Mouse (Mus musculus) midbrain, embryonic 12.5 days (tissue): Measurements from ENCODE around the gene Tatdn3. TPM values are rescaled to one million over a fixed set of nuclear protein-coding genes. Genes with fewer than 3 reads are reported as not detected.
"Not testable (repeated sequence)": the region's sequence is repeated elsewhere in the genome, so short reads cannot be mapped to it uniquely, and the experiment has no call there.

Source experiments
- ATAC-seq: fragments of 200-750 bp; cut with Nextera tagmentation; 2 replicates; pipeline ENCODE4 v1.8.0; 2017; ENCODE audit warnings: low read depth, moderate TSS enrichment, moderate library complexity; ENCODE audit not compliant: low FRiP score
- H3K27ac ChIP-seq: fragments of 300-500 bp; sonication (generic); replicated peaks from 2 replicates; pipeline ENCODE4 v1.5.1; 2016; ENCODE audit warnings: mild to moderate bottlenecking
- H3K27me3 ChIP-seq: fragments of 300-500 bp; sonication (generic); 2 replicates; pipeline ENCODE4 v1.6.1; 2016; ENCODE audit warnings: mild to moderate bottlenecking
- H3K36me3 ChIP-seq: fragments of 300-500 bp; sonication (generic); 2 replicates; pipeline ENCODE4 v1.6.1; 2016
- H3K4me1 ChIP-seq: fragments of 300-500 bp; sonication (generic); 2 replicates; pipeline ENCODE4 v1.6.1; 2016
- H3K4me2 ChIP-seq: fragments of 300-500 bp; sonication (generic); replicated peaks from 2 replicates; pipeline ENCODE4 v1.6.1; 2016; ENCODE audit warnings: mild to moderate bottlenecking, moderate library complexity
- H3K4me3 ChIP-seq: fragments of 300-500 bp; sonication (generic); 2 replicates; pipeline ENCODE4 v1.5.1; 2016; ENCODE audit warnings: mild to moderate bottlenecking
- H3K9ac ChIP-seq: fragments of 300-500 bp; sonication (generic); replicated peaks from 2 replicates; pipeline ENCODE4 v1.6.1; 2016; ENCODE audit warnings: mild to moderate bottlenecking, moderate library complexity
- H3K9me3 ChIP-seq: fragments of 300-500 bp; sonication (generic); 2 replicates; pipeline ENCODE4 v1.6.1; 2016; ENCODE audit warnings: mild to moderate bottlenecking
- WGBS: fragments of 180-500 bp; shearing (Covaris S2); methylation state at CpG from one replicate; pipeline ENCODE4 v1.1.7; 2016; 5-methylcytosine and 5-hydroxymethylcytosine counted together
- polyA plus RNA-seq: library from polyadenylated mRNA; unstranded; fragments of >200 nt; fragmentation: Nextera tagmentation; extraction: Ambion mirVana; gene quantifications from 2 replicates; pipeline ENCODE4 v1.2.1, GENCODE M21; 2016

Gene Tatdn3
- polyA plus RNA-seq, 1 experiment from 2014 or later: 15.8 TPM

DNA sequence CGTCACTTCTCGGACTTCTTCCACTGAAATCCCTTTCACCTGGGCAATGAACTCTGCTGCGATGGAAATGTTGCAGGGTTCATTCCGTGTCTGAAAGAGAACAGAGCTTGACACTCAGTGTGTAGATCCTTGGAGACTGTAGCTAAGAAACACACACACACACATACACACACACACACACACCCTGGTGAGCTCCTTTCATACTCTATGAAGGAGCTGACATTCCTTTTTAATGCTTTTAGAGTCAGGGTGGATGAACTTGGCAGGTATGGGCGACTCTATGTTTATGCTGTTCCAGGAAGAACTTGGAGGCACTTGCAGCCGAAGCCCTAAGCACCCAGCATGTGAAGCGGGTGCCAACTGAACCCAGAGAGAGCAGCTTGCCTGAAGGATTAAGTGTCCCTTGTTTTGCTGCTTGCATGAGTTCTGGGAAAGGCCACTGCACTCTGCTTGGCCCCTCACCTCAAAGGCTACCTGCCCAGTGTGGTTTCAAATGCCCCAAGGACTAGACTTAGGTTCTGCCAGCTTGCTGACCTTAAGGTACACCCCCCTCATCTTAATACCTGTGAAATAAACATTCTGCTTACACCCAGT, 16.4 kb downstream of the Tatdn3 start:
- Histone ChIP-seq H3K9me3 (no peaks in the 10 kb centered on the region), H3K4me3 (no peak overlapping the region), H3K4me2 (no peak overlapping the region), H3K4me1 (no peaks in the 10 kb centered on the region), H3K27ac (no peak overlapping the region), H3K36me3 (no peaks in the 10 kb centered on the region), H3K27me3 (no peaks in the 10 kb centered on the region), H3K9ac (no peak overlapping the region)
- 64% methylated on average over 7 of the region's 7 CpGs for WGBS
- ATAC-seq: no peak

GRCm38 (mm10) chr1:191045264-191045663, 17.5 kb downstream of the Tatdn3 start:
- Histone ChIP-seq H3K9ac (no peak overlapping the region), H3K9me3 (no peaks in the 10 kb centered on the region), H3K4me3 (no peak overlapping the region), H3K36me3 (no peaks in the 10 kb centered on the region), H3K4me1 (no peaks in the 10 kb centered on the region), H3K4me2 (no peak overlapping the region), H3K27ac (no peak overlapping the region), H3K27me3 (no peaks in the 10 kb centered on the region)
- 95% methylated on average over 2 of the region's 2 CpGs for WGBS
- no peak for ATAC-seq

DNA sequence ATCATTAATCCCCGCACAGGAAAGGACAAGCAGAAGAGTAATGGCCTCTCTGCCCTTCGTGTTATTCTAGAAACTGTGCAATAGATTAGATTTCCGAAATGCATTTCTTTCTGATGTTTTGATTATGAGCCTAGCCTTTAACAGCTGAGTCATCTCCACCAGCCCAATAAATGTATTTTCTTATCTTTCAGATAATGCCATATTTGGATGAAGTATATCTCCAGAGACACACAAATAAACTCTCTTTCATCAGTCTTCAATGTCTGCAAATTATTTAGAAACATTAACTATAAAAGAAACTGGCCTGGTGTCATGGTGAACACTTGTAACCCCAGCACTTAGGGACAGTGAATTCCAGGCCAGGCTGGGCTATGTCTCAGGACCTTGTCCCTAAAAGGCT, 20.0 kb downstream of the Tatdn3 start:
- ATAC-seq: no peak
- H3K9me3 ChIP-seq: no peaks in the 10 kb centered on the region
- H3K27ac ChIP-seq: no peak overlapping the region
- no peaks in the 10 kb centered on the region for H3K36me3 ChIP-seq
- 88% methylated on average over 3 of the region's 3 CpGs for WGBS
- no peaks in the 10 kb centered on the region for H3K27me3 ChIP-seq
- no peak overlapping the region for H3K4me3 ChIP-seq
- no peak overlapping the region for H3K9ac ChIP-seq
- no peaks in the 10 kb centered on the region for H3K4me1 ChIP-seq
- H3K4me2 ChIP-seq: no peak overlapping the region

DNA sequence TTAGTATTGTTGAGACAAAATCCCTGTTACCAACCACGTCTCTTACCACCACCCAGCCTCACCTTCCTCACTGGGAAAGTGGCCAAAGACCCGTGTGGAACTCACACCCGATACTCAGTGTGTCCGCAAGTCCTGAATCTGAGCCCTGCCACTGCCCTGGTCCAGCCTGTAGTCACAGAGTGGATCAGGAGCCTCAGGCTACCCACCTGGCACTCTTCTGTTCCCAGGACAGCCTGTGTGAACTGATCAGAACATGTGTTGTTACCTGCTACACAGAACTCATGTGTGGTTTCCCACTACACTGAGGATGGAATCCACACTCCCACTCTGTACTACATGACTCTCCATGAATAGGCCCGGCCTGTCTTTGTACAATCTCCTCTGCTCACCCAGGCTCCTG, 20.6 kb downstream of the Tatdn3 start:
- Histone ChIP-seq H3K36me3 (no peaks in the 10 kb centered on the region), H3K27ac (no peak overlapping the region), H3K4me3 (no peak overlapping the region), H3K27me3 (no peaks in the 10 kb centered on the region), H3K4me2 (no peak overlapping the region), H3K9ac (no peak overlapping the region), H3K4me1 (no peaks in the 10 kb centered on the region), H3K9me3 (no peaks in the 10 kb centered on the region)
- ATAC-seq: no peak
- whole genome bisulfite sequencing: 87% methylated on average over 5 of the region's 5 CpGs

GRCm38 (mm10) chr1:191041352-191041751, 21.4 kb downstream of the Tatdn3 start:
- Histone ChIP-seq H3K4me2 (no peak overlapping the region), H3K27me3 (no peaks in the 10 kb centered on the region), H3K9ac (no peak overlapping the region), H3K4me3 (no peak overlapping the region), H3K9me3 (no peaks in the 10 kb centered on the region), H3K27ac (no peak overlapping the region), H3K4me1 (no peaks in the 10 kb centered on the region; the same call in 1 of the 2 replicates), H3K36me3 (no peaks in the 10 kb centered on the region)
- ATAC-seq: no peak

DNA sequence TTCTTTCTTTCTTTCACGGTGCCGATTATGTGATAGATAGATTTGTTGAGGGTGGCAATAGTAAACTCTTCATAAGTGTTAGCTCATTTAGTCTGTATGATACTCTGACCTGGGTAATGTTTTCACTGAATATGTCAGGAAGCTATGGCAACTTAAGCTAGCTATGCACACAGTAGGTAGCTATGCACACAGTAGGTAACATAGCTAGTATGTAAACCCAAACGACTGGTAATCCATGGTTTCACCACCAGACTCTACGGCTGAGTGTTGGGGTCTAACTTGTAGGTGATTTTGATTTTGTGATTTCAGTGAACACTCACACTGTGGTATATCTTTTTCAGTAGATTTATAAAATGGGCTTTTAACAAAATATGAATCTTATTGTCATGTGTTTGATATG, 24.7 kb downstream of the Tatdn3 start:
- no peak for ATAC-seq
- Histone ChIP-seq H3K27me3 (no peaks in the 10 kb centered on the region), H3K27ac (no peak overlapping the region), H3K9ac (no peak overlapping the region), H3K4me1 (no peaks in the 10 kb centered on the region; the same call in 1 of the 2 replicates), H3K36me3 (no peaks in the 10 kb centered on the region), H3K9me3 (no peaks in the 10 kb centered on the region), H3K4me3 (no peak overlapping the region), H3K4me2 (no peak overlapping the region)
- WGBS: 95% methylated on average over 4 of the region's 4 CpGs

- Histone ChIP-seq H3K4me3 (no peak within 1 kb of the TSS), H3K9ac (no peak within 1 kb of the TSS), H3K36me3 (no peaks in the 10 kb centered on the region), H3K9me3 (no peaks in the 10 kb centered on the region), H3K27me3 (no peaks in the 10 kb centered on the region), H3K4me1 (no peaks in the 10 kb centered on the region; the same call in 1 of the 2 replicates), H3K27ac (no peak within 1 kb of the TSS), H3K4me2 (no peak within 1 kb of the TSS)
- ATAC-seq: no peak
- 74% methylated on average over 6 of the region's 6 CpGs for WGBS
Measured at GRCm38 (mm10) chr1:191036554-191037334, 26.0 kb downstream of the Tatdn3 start, which contains the start of gene Spata45. Gene Spata45, plus strand, starts transcription at chr1:191036639.

DNA sequence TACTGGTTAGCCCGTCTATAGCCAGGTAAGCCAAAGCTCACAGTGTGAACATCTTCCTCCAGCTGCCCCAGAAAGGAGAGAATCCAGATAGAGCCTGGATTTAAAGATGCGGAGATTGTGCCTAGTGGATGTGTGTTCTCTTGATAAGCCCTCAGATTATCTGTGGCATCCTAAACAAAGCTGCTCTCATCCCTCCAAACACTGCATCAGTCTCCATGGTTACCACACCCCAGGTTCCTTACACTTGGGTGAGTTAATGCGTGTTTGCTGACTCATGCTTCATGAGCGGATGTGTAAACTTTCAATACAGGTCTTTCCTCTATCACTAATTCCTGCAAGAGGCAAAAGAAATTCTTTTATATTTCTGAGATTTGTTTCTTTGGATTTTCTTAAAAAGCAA, 27.1 kb downstream of the Tatdn3 start:
- H3K27ac ChIP-seq: no peak overlapping the region
- WGBS: 18% methylated on average over 4 of the region's 4 CpGs
- no peak overlapping the region for H3K4me2 ChIP-seq
- H3K36me3 ChIP-seq: no peaks in the 10 kb centered on the region
- H3K4me3 ChIP-seq: no peak overlapping the region
- no peak for ATAC-seq
- H3K27me3 ChIP-seq: no peaks in the 10 kb centered on the region
- H3K4me1 ChIP-seq: no peaks in the 10 kb centered on the region; the same call in 1 of the 2 replicates
- H3K9me3 ChIP-seq: no peaks in the 10 kb centered on the region
- no peak overlapping the region for H3K9ac ChIP-seq

DNA sequence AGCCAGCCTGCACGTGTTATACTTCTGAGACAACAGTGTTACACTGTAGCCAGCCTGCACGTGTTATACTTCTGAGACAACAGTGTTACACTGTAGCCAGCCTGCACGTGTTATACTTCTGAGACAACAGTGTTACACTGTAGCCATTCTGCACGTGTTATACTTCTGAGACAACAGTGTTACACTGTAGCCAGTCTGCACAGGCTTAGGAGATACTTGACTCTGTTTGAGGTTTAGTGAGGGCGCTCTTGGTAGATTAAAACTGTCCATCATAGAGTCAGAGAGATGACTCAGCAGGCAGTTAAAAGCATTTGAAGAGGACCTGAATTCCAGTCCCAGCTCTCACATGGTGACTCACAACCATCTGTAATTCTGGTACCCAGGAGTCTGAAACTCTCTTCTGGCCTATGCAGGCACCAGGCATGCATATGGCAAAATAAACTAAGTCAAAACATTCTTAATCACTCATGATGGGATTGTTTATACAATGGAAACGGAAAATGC, 31.8 kb downstream of the Tatdn3 start:
- H3K36me3 ChIP-seq, ATAC-seq, H3K4me3 ChIP-seq, H3K27ac ChIP-seq, H3K4me2 ChIP-seq, H3K4me1 ChIP-seq, H3K9ac ChIP-seq, H3K27me3 ChIP-seq, H3K9me3 ChIP-seq: not testable (repeated sequence)
- 81% methylated on average over 6 of the region's 6 CpGs for WGBS

DNA sequence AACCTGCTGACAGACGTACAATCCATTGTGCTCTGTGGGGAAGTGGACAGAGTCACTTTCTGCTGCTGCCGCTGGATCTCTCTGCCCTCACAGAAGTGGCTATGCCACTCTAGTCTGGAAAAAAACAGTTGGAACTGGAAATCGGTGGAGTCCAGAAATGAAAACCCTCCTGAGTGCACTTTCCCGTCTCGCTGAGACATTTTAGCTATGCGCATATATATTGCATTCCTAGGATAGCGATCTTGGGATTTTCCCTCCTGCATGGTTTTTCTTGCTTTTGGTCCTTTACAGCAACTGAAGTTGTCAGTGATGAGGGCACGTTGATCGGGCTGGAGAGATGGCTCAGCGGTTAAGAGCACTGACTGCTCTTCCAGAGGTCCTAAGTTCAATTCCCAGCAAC, 32.5 kb downstream of the Tatdn3 start:
- Histone ChIP-seq H3K4me1 (peaks cover 10% of the 10 kb centered on the region), H3K9ac (no peak overlapping the region), H3K4me3 (no peak overlapping the region), H3K36me3 (no peaks in the 10 kb centered on the region), H3K4me2 (no peak overlapping the region), H3K9me3 (no peaks in the 10 kb centered on the region), H3K27ac (no peak overlapping the region), H3K27me3 (no peaks in the 10 kb centered on the region)
- WGBS: 58% methylated on average over 10 of the region's 10 CpGs
- ATAC-seq: no peak

DNA sequence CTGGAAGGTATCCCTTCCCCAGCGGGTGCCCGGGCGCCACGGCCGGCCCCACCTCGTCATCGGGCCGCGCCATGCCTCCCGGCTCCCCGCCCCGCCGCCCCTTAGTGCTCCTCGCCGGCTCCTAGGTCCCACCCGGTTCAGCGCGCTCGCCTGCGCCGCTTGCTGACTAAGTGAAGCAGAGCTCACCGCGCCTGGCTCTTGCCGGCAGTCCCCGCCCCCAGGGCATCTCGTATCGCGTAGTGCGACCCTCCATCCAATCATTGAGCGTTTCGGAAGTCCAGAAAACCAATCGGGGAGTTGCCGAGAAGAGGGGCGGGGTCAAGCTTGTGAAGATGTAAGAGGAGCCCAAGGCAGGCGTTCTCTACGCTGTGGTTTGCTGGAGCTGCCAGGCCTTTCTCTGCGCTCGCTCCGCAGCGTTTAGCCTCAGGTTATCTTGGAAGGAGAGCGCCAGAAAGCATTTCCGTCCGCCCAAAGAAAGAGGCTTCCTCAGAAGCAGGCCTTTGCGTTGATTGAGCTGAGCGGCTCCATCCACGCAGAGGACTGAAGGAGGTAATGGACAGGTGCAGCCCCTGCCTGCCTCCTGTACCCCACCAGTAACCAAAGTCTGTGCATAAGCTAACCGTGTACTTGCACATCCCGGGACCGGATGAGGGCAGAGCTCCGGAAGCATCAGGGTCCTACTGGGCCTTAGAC, 36.6 kb downstream of the Tatdn3 start, which contains the start of gene Flvcr1:
Gene Flvcr1 (minus strand): TSS at position 138 of the 693 bp plus-strand sequence.
- peak; percentile 99 for ATAC-seq
- Histone ChIP-seq H3K27ac (peak within 1 kb of the TSS; percentile 92), H3K9ac (peak within 1 kb of the TSS; percentile 89), H3K36me3 (peaks cover 6% of the 10 kb centered on the region), H3K4me1 (peaks cover 19% of the 10 kb centered on the region), H3K4me3 (peak within 1 kb of the TSS; percentile 82), H3K27me3 (no peaks in the 10 kb centered on the region), H3K9me3 (no peaks in the 10 kb centered on the region), H3K4me2 (peak within 1 kb of the TSS; percentile 73)
- WGBS: under 1% methylated on average over 50 of the region's 50 CpGs
